Mouse (Mus musculus): ENCODE results near the gene Trim28.

Trim28 gene

GRCm38 (mm10) chr7:13033451-13034147 lies 34.7 kb downstream of the Trim28 start:
- no peak for DNase-seq (ENCODE audit: low read depth, low spot score)

- peak; percentile 98 for DNase-seq (ENCODE audit: low read depth, low spot score)
Observed at GRCm38 (mm10) chr7:13034148-13034977, 35.4 kb downstream of the Trim28 start, which contains the start of gene Chmp2a. Gene Chmp2a, minus strand, starts transcription at chr7:13034807.

GRCm38 (mm10) chr7:13035211-13035855 lies 36.4 kb downstream of the Trim28 start:
- DNase-seq (ENCODE audit: low read depth, low spot score), result no peak

GRCm38 (mm10) chr7:13036806-13037205 lies 37.9 kb downstream of the Trim28 start:
- no peak for DNase-seq (ENCODE audit: low read depth, low spot score)

- peak; percentile 61 for DNase-seq (ENCODE audit: low read depth, low spot score)
Observed at GRCm38 (mm10) chr7:13037366-13037765, 38.5 kb downstream of the Trim28 start.

GRCm38 (mm10) chr7:13037901-13038555 lies 39.1 kb downstream of the Trim28 start, which contains the start of gene Ube2m:
Gene Ube2m, minus strand, starts transcription at chr7:13038275.
- peak; percentile 99 for DNase-seq (ENCODE audit: low read depth, low spot score)

- peak; percentile 78 for DNase-seq (ENCODE audit: low read depth, low spot score)
Observed at GRCm38 (mm10) chr7:13038621-13039169, 39.8 kb downstream of the Trim28 start.

GRCm38 (mm10) chr7:13039181-13039580 lies 40.3 kb downstream of the Trim28 start:
- no peak for DNase-seq (ENCODE audit: low read depth, low spot score)

- no peak for DNase-seq (ENCODE audit: low read depth, low spot score)
Observed at GRCm38 (mm10) chr7:13041256-13041655, 42.3 kb downstream of the Trim28 start.

- DNase-seq (ENCODE audit: low read depth, low spot score), result no peak
Observed at GRCm38 (mm10) chr7:13042511-13042910, 43.6 kb downstream of the Trim28 start.

GRCm38 (mm10) chr7:13043120-13043444 lies 44.2 kb downstream of the Trim28 start:
- DNase-seq (ENCODE audit: low read depth, low spot score), result no peak

- DNase-seq (ENCODE audit: low read depth, low spot score), result no peak
Observed at GRCm38 (mm10) chr7:13043445-13044253, 44.7 kb downstream of the Trim28 start.

- no peak for DNase-seq (ENCODE audit: low read depth, low spot score)
Observed at GRCm38 (mm10) chr7:13044254-13044625, 45.3 kb downstream of the Trim28 start.

GRCm38 (mm10) chr7:13046084-13046483 lies 47.2 kb downstream of the Trim28 start:
- peak; percentile 81 for DNase-seq (ENCODE audit: low read depth, low spot score)

- DNase-seq (ENCODE audit: low read depth, low spot score), result no peak
Observed at GRCm38 (mm10) chr7:13053001-13053400, 54.1 kb downstream of the Trim28 start.

- DNase-seq (ENCODE audit: low read depth, low spot score), result no peak
Observed at GRCm38 (mm10) chr7:13053501-13053900, 54.6 kb downstream of the Trim28 start.

- no peak for DNase-seq (ENCODE audit: low read depth, low spot score)
Observed at GRCm38 (mm10) chr7:13053961-13054286, 55.0 kb downstream of the Trim28 start.

GRCm38 (mm10) chr7:13054287-13055010 lies 55.5 kb downstream of the Trim28 start, which contains the start of gene Mzf1:
Gene Mzf1, minus strand, starts transcription at chr7:13054764.
- peak; percentile 96 for DNase-seq (ENCODE audit: low read depth, low spot score)

- no peak for DNase-seq (ENCODE audit: low read depth, low spot score)
Observed at GRCm38 (mm10) chr7:13056913-13057700, 58.2 kb downstream of the Trim28 start.

Measured in A20 (cell line).